Mouse (Mus musculus) CD8-positive naive resting alpha-beta T cell, adult 2 months (primary cell): Measurements from ENCODE around the gene 2810004N23Rik.
"Not testable (repeated sequence)": the region's sequence is repeated elsewhere in the genome, so short reads cannot be mapped to it uniquely, and the experiment has no call there.

ENCODE experiments used
- DNase-seq, 2 experiments: peaks; one replicate each; pipeline ENCODE4 v3.0.0; 2022; ENCODE audit warnings: low read depth in 2 of 2, low spot score in 2 of 2

2810004N23Rik gene

GRCm38 (mm10) chr8:124866669-124867068 is 3.7 kb upstream of the 2810004N23Rik start:
- DNase-seq, result no peak

- peak in 1 of 2 experiments; percentile 8 for DNase-seq
These were observed 809 bp upstream of the 2810004N23Rik start for GRCm38 (mm10) chr8:124863729-124864128.

DNA sequence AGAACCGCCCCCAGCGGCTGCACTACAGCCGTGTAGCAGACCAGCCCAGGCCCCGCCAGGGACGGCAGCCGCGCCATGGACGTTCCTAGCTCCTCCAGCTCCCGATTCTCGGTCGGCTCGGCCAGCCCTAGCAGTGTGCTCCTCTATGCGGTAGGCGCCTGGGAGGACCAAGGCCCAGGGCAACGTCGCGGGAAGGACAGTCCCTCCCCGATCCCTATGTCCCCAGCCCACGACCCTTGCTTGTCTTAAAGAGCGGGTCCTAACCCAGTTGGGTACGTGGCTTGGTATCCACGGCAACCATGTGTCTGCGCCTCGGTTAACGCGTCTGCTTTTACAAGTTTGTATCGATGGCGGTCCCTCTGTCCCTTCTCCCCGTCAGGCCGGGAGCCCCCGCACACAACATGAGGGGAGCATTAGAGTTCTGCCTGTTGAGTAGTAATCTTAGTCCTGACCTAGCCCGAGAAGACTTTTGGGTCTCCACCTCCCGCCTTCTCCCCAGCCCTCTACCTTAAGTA is 300 bp upstream of the 2810004N23Rik start:
- DNase-seq, result no peak

- no peak for DNase-seq
These were observed 2.7 kb downstream of the 2810004N23Rik start for GRCm38 (mm10) chr8:124860188-124860587.

DNA sequence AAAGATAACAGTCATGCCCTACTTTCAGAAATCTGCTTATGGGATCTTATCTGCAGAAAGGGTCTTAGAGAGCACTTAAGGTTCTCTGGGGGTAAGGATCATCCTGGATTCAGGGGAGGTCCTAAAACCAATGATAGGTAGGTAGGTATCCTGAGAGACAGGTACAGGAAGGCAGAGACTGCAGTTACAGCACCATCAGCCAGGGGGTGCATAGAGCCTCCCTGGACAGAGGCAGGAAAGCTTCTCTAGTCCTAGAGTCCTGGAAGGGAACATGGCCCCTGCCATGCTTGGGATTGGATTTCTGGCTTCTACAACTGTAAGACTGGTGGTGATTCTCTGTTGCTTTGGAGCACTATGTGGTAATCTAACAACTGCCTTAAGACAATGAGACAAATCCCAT is 3.5 kb downstream of the 2810004N23Rik start:
- DNase-seq, result peak in 1 of 2 experiments; percentile 16

- no peak for DNase-seq
These were observed 9.4 kb downstream of the 2810004N23Rik start for GRCm38 (mm10) chr8:124853511-124853910.

DNA sequence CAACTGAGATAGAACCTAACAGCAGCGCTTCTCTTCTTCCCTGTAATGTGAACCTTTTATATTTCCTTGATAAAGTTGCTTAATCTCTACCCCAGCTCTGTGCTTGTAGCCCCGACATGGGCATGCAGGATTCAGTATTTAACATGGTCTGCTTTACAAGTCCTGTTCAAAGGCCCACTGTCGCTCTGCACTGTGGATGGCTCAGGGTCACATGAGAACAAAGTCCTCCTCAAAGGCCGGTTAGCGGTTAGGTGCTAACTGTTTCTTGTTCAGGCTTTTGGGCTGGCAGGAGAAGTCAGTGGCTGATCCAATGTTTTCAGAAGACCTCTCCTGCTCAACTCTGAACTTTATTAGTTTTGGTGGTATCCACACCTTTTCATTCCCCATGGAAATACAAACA is 17.3 kb downstream of the 2810004N23Rik start:
- no peak for DNase-seq

GRCm38 (mm10) chr8:124845131-124845530 is 17.8 kb downstream of the 2810004N23Rik start:
- no peak for DNase-seq

DNA sequence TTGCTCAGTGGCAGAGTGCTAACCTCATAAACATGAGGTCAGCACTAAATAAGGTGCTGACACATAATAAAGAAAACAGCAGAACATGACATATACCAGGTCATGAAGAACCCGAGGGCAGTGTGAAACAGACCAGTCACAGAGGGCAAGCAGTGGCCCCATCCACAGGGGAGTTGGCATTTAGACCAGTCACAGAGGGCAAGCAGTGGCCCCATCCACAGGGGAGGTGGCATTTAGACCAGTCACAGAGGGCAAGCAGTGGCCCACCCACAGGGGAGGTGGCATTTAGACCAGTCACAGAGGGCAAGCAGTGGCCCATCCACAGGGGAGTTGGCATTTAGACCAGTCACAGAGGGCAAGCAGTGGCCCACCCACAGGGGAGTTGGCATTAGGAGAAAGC is 20.0 kb downstream of the 2810004N23Rik start:
- not testable (repeated sequence) for DNase-seq

GRCm38 (mm10) chr8:124841775-124842174 is 21.1 kb downstream of the 2810004N23Rik start:
- DNase-seq, result no peak

GRCm38 (mm10) chr8:124840900-124841299 is 22.0 kb downstream of the 2810004N23Rik start:
- DNase-seq, result no peak

- no peak for DNase-seq
These were observed 23.5 kb downstream of the 2810004N23Rik start for GRCm38 (mm10) chr8:124839371-124839770.

DNA sequence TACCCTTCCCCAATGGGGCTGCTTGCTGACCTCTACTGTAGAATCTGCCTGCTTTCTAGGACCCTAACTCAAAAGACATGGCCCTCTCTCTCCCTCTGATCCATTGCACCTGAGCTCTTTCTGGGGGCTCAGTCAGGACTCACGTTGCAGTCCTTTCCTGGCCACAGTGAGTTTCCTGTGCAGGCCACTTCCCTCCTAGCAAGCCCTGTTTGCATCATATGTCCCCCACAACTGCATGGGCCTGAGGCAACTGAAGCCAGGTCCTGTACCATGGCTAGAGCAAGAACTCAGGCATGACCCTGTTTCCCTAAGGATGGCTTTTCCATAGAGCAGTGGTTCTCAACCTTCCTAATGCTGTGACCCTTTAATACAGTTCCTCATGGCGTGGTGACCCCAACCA is 25.0 kb downstream of the 2810004N23Rik start:
- DNase-seq, result no peak

DNA sequence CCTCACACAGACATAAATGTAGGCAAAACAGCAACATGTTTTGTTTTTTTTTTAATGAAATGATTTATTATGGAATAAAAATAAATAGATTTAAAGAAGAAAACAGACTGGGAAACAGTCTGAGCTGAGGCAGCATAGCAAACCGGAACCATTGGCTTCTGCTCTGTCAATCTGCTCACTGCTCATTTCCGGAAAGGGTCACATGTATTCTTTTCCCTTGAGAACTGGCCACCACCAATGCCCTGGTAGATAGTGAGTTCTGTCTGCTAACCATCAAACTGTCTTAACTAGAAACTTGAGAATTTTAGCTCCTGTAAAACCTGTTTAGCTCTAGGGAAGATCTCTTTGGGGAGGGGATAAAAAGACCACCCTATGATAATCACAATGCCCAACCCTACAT is 26.0 kb downstream of the 2810004N23Rik start:
- no peak for DNase-seq

DNA sequence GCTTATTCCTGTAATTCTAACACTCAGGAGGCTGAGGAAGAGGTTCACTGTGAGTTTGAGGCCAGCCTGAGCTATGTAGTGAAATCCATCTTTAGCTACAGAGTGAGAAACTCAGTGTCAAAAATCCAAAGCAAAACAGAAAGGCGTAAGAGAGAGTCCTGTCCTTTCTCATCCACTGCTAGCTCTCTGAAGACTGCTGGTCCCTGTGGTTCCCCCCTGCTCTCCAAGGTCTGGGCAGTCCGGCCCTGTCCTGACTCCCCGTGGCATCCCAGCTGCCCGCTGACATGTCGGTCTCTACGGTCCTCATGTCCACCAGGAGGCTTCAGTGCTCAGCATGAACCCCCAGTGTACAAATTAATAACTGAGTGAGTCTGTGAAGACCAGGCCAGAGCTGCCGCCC is 26.6 kb downstream of the 2810004N23Rik start:
- no peak for DNase-seq

DNA sequence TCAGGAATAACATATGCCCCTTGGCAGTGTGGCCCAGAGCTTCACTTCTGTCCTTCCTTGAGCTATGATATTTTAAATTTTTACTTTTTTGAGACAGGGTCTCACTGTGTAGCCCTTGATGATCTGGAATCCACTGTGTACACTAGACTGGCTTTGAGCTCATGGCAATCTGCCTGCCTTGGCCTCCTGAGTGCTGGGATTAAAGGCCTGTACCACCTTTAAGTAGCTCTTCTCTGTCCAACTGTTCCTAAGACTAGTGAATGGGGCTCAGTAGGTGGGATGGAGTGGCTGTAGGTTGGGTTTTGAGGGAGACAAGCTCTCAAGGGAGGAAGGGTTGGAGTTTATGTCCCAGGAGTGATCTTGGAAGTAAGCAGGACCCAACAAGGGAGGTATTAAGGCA is 27.1 kb downstream of the 2810004N23Rik start:
- DNase-seq, result no peak

GRCm38 (mm10) chr8:124833430-124834205 is 29.3 kb downstream of the 2810004N23Rik start:
- DNase-seq, result no peak

DNA sequence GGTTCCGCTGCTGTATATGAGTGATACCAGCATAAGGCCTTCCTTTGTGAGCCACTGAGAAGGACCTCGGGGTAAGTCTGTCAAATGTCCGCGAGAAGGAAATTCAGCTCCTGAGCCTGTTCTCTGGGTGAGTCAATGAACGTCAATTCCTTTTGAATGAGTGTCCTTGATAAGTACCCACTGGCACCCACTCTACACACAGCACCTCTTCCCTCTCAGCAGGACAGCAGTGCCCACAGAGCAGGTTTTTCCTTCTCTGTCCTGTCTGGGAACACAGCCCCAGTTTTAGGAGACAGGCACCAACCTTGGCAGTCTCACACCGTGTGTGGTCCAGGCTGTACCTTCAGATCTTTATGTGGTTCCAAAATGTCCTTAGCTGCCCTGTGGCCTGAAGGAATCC is 31.0 kb downstream of the 2810004N23Rik start:
- DNase-seq, result no peak

DNA sequence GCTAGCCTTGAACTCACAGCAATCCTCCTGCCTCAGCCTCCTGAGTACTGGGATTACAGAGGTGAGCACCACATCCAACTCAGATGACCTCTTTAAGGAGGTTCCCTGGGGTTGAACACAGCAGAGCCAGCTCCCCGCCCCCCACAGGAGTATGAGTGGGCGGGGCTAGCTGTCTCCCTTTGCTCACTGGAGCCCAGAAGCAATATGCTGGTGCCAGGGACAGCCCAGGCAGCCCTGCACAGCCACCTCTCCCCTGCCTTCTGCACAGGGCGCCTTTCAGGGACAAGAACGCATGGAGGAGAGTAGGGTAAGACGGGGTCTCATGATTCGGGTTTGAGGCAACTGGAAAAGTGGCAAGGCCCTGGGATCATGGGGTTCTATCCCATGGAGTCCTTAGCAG is 31.4 kb downstream of the 2810004N23Rik start:
- DNase-seq, result no peak

DNA sequence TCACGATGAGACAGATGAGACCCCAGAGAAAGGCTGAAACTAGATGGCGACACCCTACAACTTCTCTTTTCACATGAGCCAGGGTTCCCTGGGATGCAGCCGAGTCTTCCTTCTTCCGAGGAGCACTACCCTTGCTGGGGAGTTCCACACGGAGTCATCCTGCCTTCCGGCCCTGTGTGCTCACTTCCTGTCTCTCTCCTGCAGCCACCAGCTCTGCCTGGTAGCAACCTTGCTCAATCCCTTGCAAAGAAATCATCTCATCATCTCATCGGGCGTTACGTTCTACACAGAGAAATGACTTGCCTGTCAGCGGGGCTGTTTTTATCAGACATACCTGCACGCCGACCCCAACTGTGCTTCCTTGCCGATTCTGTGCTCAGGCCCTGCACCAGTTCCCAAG is 32.9 kb downstream of the 2810004N23Rik start:
- DNase-seq, result no peak

- no peak for DNase-seq
These were observed 34.2 kb downstream of the 2810004N23Rik start for GRCm38 (mm10) chr8:124828561-124829240.

DNA sequence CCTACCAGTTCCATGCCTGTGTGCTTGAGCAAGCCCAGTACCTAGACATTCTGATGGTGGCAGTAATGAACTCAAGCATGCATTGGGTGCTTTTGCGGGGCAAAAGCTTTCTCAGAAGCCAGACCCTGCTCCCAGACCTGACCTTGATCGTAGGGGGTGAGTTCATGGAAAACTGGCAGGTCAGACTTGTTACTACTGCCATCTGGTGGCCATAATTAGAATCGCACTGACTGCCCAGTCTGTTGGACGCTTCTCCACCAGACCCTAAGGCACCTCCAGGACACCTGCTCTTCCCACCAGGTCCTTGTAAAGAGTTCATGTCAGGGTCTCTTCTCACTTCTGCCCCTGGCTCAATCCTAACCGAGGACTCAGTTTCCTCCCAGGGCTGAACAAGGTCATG is 35.5 kb downstream of the 2810004N23Rik start:
- DNase-seq, result peak; percentile 13 to 31
